Mouse (Mus musculus): ENCODE results near the gene Fkbp9. TPM values are rescaled to one million over a fixed set of nuclear protein-coding genes. Genes with fewer than 3 reads are reported as not detected.

Gene Fkbp9
- total RNA-seq, 2 experiments from 2014 or later, result 88.2 to 88.8 TPM

GRCm38 (mm10) chr6:56923726-56924707 is 92.2 kb downstream of the Fkbp9 start, which contains the start of the genes Nt5c3 and Vmn1r4:
Gene Nt5c3 (minus strand): TSS chr6:56923932.
Gene Vmn1r4 (plus strand): TSS chr6:56924015.
- intact Hi-C loops (cut with DNase I), result loop anchor here (5.0 kb wide), 4 partner anchors 92 to 768 kb away; partner anchors contain the start of genes Avl9, Fkbp9 and Pyurf
- peak; percentile 93 to 94 for DNase-seq

Other genes starting within 250 kb of the Fkbp9 start
- gene Lsm5, start 127.3 kb upstream of the Fkbp9 start, total RNA-seq (2021), result 10 to 100 TPM; 13.2 to 14.9 TPM
- 1 to 10 TPM; 6.5 to 7.5 TPM for gene Avl9, start 117.2 kb upstream of the Fkbp9 start, total RNA-seq (2021)
- 10 to 100 TPM; 31.5 to 38.1 TPM for gene Kbtbd2, start 34.2 kb upstream of the Fkbp9 start, total RNA-seq (2021)
- gene Nt5c3, start 91.9 kb downstream of the Fkbp9 start, total RNA-seq (2021), result 10 to 100 TPM; 74.2 to 94.4 TPM
- not detected for gene Vmn1r4, start 92.0 kb downstream of the Fkbp9 start, total RNA-seq (2021)
- gene Vmn1r5, start 138.2 kb downstream of the Fkbp9 start, total RNA-seq (2021), result not detected
- gene Vmn1r6, start 165.2 kb downstream of the Fkbp9 start, total RNA-seq (2021), result not detected
- not detected for gene Vmn1r7, start 193.3 kb downstream of the Fkbp9 start, total RNA-seq (2021)
- gene Vmn1r8, start 200.2 kb downstream of the Fkbp9 start, total RNA-seq (2021), result not detected
- not detected for gene Vmn1r9, start 234.7 kb downstream of the Fkbp9 start, total RNA-seq (2021)